Mouse (Mus musculus) lung, postnatal 0 days (tissue): ENCODE measurements around the gene Dazap1.

Source experiments
- CTCF ChIP-seq: IDR thresholded peaks from 2 replicates; pipeline ENCODE4 v1.5.1; 2016; ENCODE audit warnings: antibody characterized with exemption, mild to moderate bottlenecking
- EP300 ChIP-seq: IDR thresholded peaks from 2 replicates; pipeline ENCODE4 v1.6.1; 2016; ENCODE audit warnings: antibody characterized with exemption, mild to moderate bottlenecking, control low read depth

GRCm38 (mm10) chr10:80295618-80296425, 34.5 kb downstream of the Dazap1 start, which contains the start of gene Apc2:
- TF ChIP-seq CTCF = peak; percentile 80
- TF ChIP-seq EP300 = no peak
